Comparison of ENCODE assay signal across 1 mouse cellular context in genomic region chr3:104812254-104812653, GRCm38 (mm10).
A peak's percentile ranks its signal among the peaks of the same experiment; 100 is the strongest.
TF ChIP-seq lines count a peak whose summit lies in the region.

No protein-coding gene starts in this region.

TF ChIP-seq in CH12.LX, 34 proteins besides CTCF, POLR2A, EP300 and RAD21 (continued from another document):
- TF ChIP-seq BHLHE40 (IDR thresholded peaks at IDR 0.05; ENCODE audit: low read depth, low read length), result no peak
- peak; percentile 57 for TF ChIP-seq ELF1 (IDR thresholded peaks at IDR 0.05; ENCODE audit: low read depth, low read length)
- TF ChIP-seq MAFK (IDR thresholded peaks at IDR 0.05; ENCODE audit: insufficient replicate concordance, low read length), result no peak
- TF ChIP-seq ZC3H11A (IDR thresholded peaks at IDR 0.05; ENCODE audit: low read depth, low read length), result no peak
- TF ChIP-seq POLR2AphosphoS2 (IDR thresholded peaks at IDR 0.05; ENCODE audit: low read depth, low read length), result no peak
- TF ChIP-seq CHD1 (IDR thresholded peaks at IDR 0.05; ENCODE audit: low read depth, low read length), result no peak
- TF ChIP-seq TCF12 (IDR thresholded peaks at IDR 0.05; ENCODE audit: low read depth, low read length), result peak; percentile 49; the same call in 1 of the 2 replicates
- TF ChIP-seq GABPA (IDR thresholded peaks at IDR 0.05; ENCODE audit: insufficient replicate concordance, low read depth, low read length), result no peak
- TF ChIP-seq HCFC1 (IDR thresholded peaks at IDR 0.05; ENCODE audit: low read depth, low read length), result peak; percentile 25; the same call in 1 of the 2 replicates
- TF ChIP-seq MEF2A (IDR thresholded peaks at IDR 0.05; ENCODE audit: borderline replicate concordance, low read depth, low read length), result 0 out of 2 replicates have a peak, but pooled peaks have one; percentile 16
- TF ChIP-seq ETS1 (conservative IDR thresholded peaks at IDR 0.05; ENCODE audit: low read depth, low read length), result no peak
- 0 out of 2 replicates have a peak, but pooled peaks have one; percentile 42 for TF ChIP-seq CHD2 (IDR thresholded peaks at IDR 0.05; ENCODE audit: low read length)
- no peak for TF ChIP-seq RCOR1 (conservative IDR thresholded peaks at IDR 0.05; ENCODE audit: low read depth, low read length)
- no peak for TF ChIP-seq TBP (conservative IDR thresholded peaks at IDR 0.05; ENCODE audit: low read depth, low read length)
- no peak for TF ChIP-seq SMC3 (IDR thresholded peaks at IDR 0.05; ENCODE audit: low read depth, low read length)
- no peak for TF ChIP-seq USF2 (conservative IDR thresholded peaks at IDR 0.05; ENCODE audit: low read depth, low read length)
- TF ChIP-seq JUND (conservative IDR thresholded peaks at IDR 0.05; ENCODE audit: low read depth, low read length), result no peak
- no peak for TF ChIP-seq NELFE (IDR thresholded peaks at IDR 0.05; ENCODE audit: low read depth, low read length)
- TF ChIP-seq ZNF384 (IDR thresholded peaks at IDR 0.05; ENCODE audit: low read depth, low read length), result no peak
- TF ChIP-seq ZKSCAN1 (IDR thresholded peaks at IDR 0.05; ENCODE audit: borderline replicate concordance, low read depth, low read length), result no peak
- no peak for TF ChIP-seq UBTF (IDR thresholded peaks at IDR 0.05; ENCODE audit: low read depth, low read length)
- TF ChIP-seq PAX5 (IDR thresholded peaks at IDR 0.05; ENCODE audit: low read length), result no peak
- TF ChIP-seq KAT2A (IDR thresholded peaks at IDR 0.05; ENCODE audit: insufficient replicate concordance, low read length), result no peak
- TF ChIP-seq MYC (IDR thresholded peaks at IDR 0.05; ENCODE audit: low read depth, low read length), result no peak
- TF ChIP-seq E2F4 (IDR thresholded peaks at IDR 0.05; ENCODE audit: insufficient replicate concordance, low read depth, low read length), result no peak
- peak; percentile 76; the same call in 1 of the 2 replicates for TF ChIP-seq IRF4 (IDR thresholded peaks at IDR 0.05; ENCODE audit: low read depth, low read length)
- TF ChIP-seq MAX (IDR thresholded peaks at IDR 0.05; ENCODE audit: low read length), result no peak; the same call in 1 of the 2 replicates
- TF ChIP-seq MAZ (IDR thresholded peaks at IDR 0.05; ENCODE audit: low read depth, low read length), result 0 out of 2 replicates have a peak, but pooled peaks have one; percentile 33
- TF ChIP-seq SIN3A (IDR thresholded peaks at IDR 0.05; ENCODE audit: low read length), result 0 out of 2 replicates have a peak, but pooled peaks have one; percentile 42
- peak; percentile 16; the same call in 1 of the 2 replicates for TF ChIP-seq NRF1 (IDR thresholded peaks at IDR 0.05; ENCODE audit: low read depth, low read length)
- no peak for TF ChIP-seq USF1 (IDR thresholded peaks at IDR 0.05; ENCODE audit: low read depth, low read length)
